Mouse (Mus musculus): ENCODE measurements around the gene Ska3.

The Ska3 gene

DNA sequence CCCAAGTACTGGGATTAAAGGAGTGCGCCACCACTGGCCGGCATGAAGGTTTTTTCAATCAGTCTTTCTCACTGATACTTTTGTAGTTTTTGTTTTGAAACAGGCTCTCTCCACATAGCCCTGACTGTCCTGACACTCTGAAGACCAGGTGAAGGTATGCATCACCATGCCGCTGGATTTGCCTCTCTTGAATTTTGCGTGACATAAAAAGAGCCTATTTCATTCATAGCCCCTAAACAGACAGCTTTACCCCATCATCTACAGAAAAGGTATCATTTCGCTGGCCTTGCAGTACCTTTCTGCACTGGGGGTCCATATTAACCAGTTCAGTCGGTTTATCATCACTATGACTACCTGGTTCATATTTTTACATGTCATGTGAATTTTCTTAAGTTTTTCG, 28.4 kb downstream of the Ska3 start:
- no peak for DNase-seq (ENCODE audit: low spot score)

GRCm38 (mm10) chr14:57791171-57791570, 34.8 kb downstream of the Ska3 start:
- no peak for DNase-seq (ENCODE audit: low spot score)

- no peak for DNase-seq (ENCODE audit: low spot score)
These were observed 36.2 kb downstream of the Ska3 start for GRCm38 (mm10) chr14:57789759-57790158.

DNA sequence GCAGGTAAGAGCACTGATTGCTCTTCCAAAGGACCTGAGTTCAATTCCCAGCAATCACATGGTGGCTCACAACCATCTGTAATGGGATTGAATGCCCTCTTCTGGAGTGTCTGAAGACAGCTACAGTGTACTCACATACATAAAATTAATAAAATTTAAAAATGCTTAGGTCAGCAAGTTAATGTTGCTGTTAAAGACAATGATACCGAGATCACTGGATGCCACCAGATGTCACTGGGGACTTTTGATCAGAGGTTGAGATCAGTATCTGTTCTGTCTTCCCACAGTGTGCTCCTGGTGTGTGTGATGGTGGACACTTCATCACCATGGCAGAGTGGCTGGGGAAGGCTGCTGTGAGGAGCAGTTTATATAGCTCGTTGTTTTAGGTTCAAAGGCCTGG, 36.7 kb downstream of the Ska3 start:
- DNase-seq (ENCODE audit: low spot score), result no peak

DNA sequence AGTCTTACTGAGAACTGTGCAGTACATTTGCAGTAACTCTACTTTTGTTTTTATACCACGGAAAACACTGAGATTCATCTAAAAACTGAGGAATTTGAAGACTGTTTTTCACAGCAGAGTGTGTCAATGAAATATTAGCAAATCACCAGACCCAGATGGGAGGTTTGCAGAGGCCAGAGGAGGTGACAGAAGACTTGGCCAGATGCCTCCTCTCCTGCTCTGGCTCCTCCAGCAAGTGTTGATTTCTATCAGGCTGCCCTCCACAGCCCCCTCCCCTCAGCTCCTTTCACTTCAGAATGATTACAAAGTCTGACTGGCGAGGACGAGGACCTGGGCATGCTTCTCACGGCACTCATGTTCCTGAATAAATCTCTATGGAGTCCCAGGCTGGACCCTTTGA, 38.6 kb downstream of the Ska3 start:
- DNase-seq (ENCODE audit: low spot score), result no peak

DNA sequence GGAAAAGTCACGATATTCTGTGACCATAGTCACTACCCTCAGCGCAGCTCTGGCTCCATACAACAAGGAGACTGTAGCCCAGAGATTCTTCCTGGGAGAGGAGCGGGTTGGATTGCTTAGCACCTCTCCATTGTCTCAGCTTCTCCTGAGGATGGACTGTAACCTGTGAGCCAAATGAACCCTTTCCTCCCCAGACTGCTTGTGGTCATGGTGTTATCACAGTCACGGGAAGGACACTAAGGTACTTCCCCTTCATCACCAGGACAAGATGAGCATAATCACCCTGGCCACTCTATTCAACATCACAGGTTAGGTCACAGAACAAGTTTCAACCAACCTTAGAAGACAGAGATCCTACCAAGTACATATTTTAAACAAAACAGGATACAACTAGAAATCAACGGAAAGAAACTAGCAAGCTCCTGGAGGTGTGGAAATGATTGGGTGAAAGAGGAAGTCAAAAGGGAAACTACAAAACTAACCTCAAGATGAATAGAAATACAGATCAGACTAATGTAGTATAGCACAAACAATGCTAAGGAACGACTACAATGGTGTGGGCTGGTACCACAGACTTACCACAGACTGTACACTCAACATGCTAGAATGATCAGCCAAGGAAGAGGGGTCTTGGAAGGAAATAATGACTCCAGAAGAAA, 53.7 kb downstream of the Ska3 start:
- no peak for DNase-seq (ENCODE audit: low spot score)

GRCm38 (mm10) chr14:57769102-57769501, 56.9 kb downstream of the Ska3 start:
- no peak for DNase-seq (ENCODE audit: low spot score)

DNA sequence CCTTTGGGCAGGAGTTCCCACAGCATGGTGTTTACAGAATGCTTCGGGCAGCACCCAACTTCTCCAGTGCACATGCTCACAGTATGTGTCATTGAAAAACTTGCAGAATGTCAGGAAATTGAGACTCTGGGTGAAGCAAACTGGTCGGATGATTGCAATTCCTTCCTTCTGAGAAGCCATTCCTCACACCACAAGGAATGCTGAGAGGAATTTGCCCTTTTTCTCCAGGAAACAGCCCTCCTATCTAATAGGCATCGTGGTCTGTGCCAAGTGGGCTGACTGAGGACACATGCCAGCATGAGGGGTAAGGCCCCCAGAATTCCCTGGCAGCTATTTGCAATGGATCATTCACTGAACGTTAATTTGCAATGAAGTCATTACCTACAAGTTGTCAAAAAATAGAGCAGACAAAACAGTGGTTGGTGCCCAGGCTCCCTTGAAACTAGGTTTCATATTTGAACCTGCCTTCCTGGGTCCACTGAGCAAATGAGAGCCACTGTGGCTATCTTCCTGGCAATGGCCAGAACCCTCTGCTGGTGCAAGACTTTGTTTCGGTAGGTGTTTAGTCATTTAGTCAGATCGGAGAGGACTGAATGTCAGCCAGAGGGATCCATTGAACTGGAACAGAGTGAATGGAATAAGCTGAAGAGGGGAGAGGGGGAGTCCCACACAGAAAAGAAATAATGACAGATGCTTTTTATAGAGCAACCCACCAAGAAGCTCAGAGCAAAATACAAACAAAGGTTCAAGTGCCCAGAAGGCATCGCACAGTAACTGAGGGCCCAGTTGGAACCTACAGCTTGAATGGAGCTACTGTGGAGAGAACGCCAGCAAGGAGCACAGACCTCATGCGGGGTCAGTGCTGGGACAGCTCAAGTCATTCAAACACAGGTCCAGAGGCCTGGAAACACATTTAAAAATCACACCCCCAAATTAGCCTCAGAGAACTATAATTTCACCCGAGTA, 65.3 kb downstream of the Ska3 start:
- no peak for DNase-seq (ENCODE audit: low spot score)

DNA sequence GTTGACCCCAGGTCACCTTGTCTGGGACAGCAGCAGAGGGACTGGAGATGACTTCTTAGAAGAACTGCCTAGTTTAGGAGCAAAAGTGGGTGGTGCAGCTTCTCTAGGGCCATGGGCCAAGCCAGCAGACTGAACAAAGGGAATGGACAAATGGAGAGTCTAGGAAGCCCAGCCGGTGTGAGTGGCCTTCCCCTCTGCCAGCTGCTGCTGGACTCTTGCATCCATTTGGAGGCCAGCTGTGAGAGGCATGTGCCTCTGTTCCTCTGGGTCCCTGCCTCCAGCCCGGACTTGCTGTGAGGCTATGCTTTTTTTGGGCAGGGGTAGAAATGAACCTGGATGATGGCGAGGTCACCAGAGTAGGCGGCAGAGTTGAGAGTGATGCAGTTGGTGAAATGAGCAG, 67.7 kb downstream of the Ska3 start, which contains the start of gene Lats2:
Gene Lats2 (minus strand): TSS at position 152 of the 400 bp plus-strand sequence.
- DNase-seq (ENCODE audit: low spot score), result no peak
